ENCODE assay signal across 13 mouse cellular contexts in the genomic region with DNA sequence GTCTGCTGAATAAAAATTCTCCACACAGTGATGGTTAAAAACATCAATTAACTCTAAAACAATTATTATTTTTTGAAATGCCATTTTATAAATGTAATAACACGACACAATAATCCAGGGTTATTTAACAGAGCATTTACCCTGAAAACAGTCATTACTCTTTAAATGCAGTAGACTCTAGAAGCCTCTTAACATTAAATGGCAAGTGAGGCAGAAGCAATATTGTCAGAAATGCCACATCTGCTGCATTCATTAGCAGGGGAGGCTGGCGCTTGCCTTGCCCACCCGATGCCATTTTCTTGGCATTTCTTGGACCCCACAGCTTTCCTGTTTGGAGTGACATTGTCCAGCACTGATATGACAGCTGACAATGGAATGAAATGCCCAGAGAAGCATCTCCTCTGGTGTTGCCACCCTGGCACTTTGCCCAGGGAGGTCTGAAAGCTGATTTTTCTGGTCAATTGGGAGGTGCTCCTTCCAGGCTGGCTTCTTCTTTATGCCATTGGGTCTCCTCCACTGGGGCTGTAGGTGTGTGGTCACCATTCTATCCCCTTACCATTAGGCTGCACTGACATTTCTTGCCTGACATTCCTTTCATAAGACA.
A peak's percentile ranks its signal among the peaks of the same experiment; 100 is the strongest.
DNase-seq lines count a peak whose midpoint lies in the region; ATAC-seq lines count a peak whose summit lies in the region.
"Had no signal": no experiment of that assay in that cellular context is flagged by ENCODE, and none has a peak within 500 bp of the region (broad histone marks: within the 10 kb centered on the region; RNA-seq: fewer than 3 reads in every experiment).

No protein-coding gene starts in this region.

- ATAC-seq in neural tube, embryonic 14.5 days (ENCODE audit: low read depth) = peak; percentile 34; the same call in 1 of the 2 replicates
- ATAC-seq: CD4-positive, CD25-positive, alpha-beta regulatory T cell, adult 4 months had no signal

- WGBS in neural tube, embryonic 14.5 days = 46% methylated on average over 3 of the region's 3 CpGs

- intact Hi-C loops in left cerebral cortex, postnatal 4 days (cut with DNase I) = no loop called here
- intact Hi-C loops in left cerebral cortex, postnatal 14 days (cut with DNase I) = no loop called here

- H3K9ac ChIP-seq in neural tube, embryonic 14.5 days (replicated peaks; ENCODE audit: low read depth, low read length) = no peak overlapping the region
- H3K9ac ChIP-seq: heart, embryonic 13.5 days had no signal

- H3K27ac ChIP-seq in neural tube, embryonic 14.5 days (ENCODE audit: low read depth, low read length) = no peak overlapping the region
- H3K27ac ChIP-seq: heart, embryonic 13.5 days had no signal

- H3K4me3 ChIP-seq in neural tube, embryonic 14.5 days (ENCODE audit: low read depth, low read length) = no peak overlapping the region
- H3K4me3 ChIP-seq: heart, embryonic 13.5 days had no signal

- no peaks in the 10 kb centered on the region for H3K9me3 ChIP-seq in neural tube, embryonic 14.5 days (ENCODE audit: control insufficient read depth, low read length)
- H3K9me3 ChIP-seq: heart, embryonic 13.5 days had no signal

- H3K4me1 ChIP-seq in neural tube, embryonic 14.5 days (ENCODE audit: control insufficient read depth, insufficient read depth, low read length) = peaks cover 14% of the 10 kb centered on the region; the same call in 1 of the 2 replicates

- DNase-seq in left cerebral cortex, postnatal 4 days = peak; percentile 65
- no peak for DNase-seq in left cerebral cortex, postnatal 14 days (ENCODE audit: low spot score in 2 of 2)
- peak; percentile 45 to 63 for DNase-seq in cerebellum, adult 18-20 months
- peak; percentile 31 to 52 for DNase-seq in cerebellum, postnatal 36 days
- DNase-seq in right cerebral cortex, postnatal 25 days = no peak
- DNase-seq in MN1 (ENCODE audit: low spot score) = no peak
- DNase-seq: gastrocnemius, postnatal 25 days; layer of hippocampus, postnatal 36 days; lung, adult 2 months; right cerebral cortex, postnatal 14 days had no signal

- no peak overlapping the region for H3K4me2 ChIP-seq in neural tube, embryonic 14.5 days (ENCODE audit: low read depth, low read length)
- H3K4me2 ChIP-seq: heart, embryonic 13.5 days had no signal

- H3K27me3 ChIP-seq in neural tube, embryonic 14.5 days (ENCODE audit: control insufficient read depth, insufficient read depth, low read length) = no peaks in the 10 kb centered on the region
- H3K27me3 ChIP-seq: heart, embryonic 13.5 days had no signal

- H3K36me3 ChIP-seq in neural tube, embryonic 14.5 days (ENCODE audit: control insufficient read depth, insufficient read depth, low read length) = no peaks in the 10 kb centered on the region
- H3K36me3 ChIP-seq: heart, embryonic 13.5 days had no signal

Comparison
In these comparisons a context has a peak if more than half of its experiments do, and no peak if none do; other contexts are left out.
1. DNase-seq: peak in left cerebral cortex, postnatal 4 days (single experiment), cerebellum, adult 18-20 months (2 of 2) and cerebellum, postnatal 36 days (2 of 2); none in left cerebral cortex, postnatal 14 days (0 of 2), right cerebral cortex, postnatal 25 days (single experiment) and MN1 (single experiment).